ENCODE assay signal across 8 mouse cellular contexts in genomic region chr11:6528186-6529006, GRCm38 (mm10). TPM values are rescaled to one million over a fixed set of nuclear protein-coding genes. Genes with fewer than 3 reads are reported as not detected.
DNase-seq lines count a peak whose midpoint lies in the region; ATAC-seq lines count a peak whose summit lies in the region.

No protein-coding gene starts in this region.

- peak overlapping the region; percentile 64 for H3K4me3 ChIP-seq in hindbrain, embryonic 11.5 days (ENCODE audit: low read depth, low read length)

- H3K27me3 ChIP-seq in hindbrain, embryonic 11.5 days (ENCODE audit: control insufficient read depth, insufficient read depth, low read length) = no peaks in the 10 kb centered on the region

- peak overlapping the region; percentile 90 for H3K4me2 ChIP-seq in hindbrain, embryonic 11.5 days (replicated peaks; ENCODE audit: low read depth, low read length)

- DNase-seq in MN1 (ENCODE audit: low spot score) = peak; percentile 100
- peak; percentile 98 for DNase-seq in cerebellum, adult 9-10 months
- DNase-seq in hindbrain, embryonic 11.5 days (ENCODE audit: low spot score) = peak; percentile 100
- DNase-seq in layer of hippocampus, postnatal 10 days (ENCODE audit: low spot score in 2 of 2) = peak; percentile 99
- DNase-seq in lung, postnatal 10 days = peak; percentile 97
- DNase-seq in ovary, postnatal 36 days (ENCODE audit: low spot score) = peak; percentile 98
- DNase-seq in thymus, postnatal 25 days = peak; percentile 97

- ATAC-seq in frontal cortex, adult (ENCODE audit: low TSS enrichment) = peak; percentile 97
- peak; percentile 96 for ATAC-seq in hindbrain, embryonic 11.5 days (ENCODE audit: low FRiP score)

- peak overlapping the region; percentile 70; the same call in 1 of the 2 replicates for H3K27ac ChIP-seq in hindbrain, embryonic 11.5 days (ENCODE audit: low read depth, low read length)

- under 1% methylated on average over 51 of the region's 51 CpGs for WGBS in hindbrain, embryonic 11.5 days

- H3K36me3 ChIP-seq in hindbrain, embryonic 11.5 days (ENCODE audit: control insufficient read depth, insufficient read depth, low read length) = no peaks in the 10 kb centered on the region

- H3K4me1 ChIP-seq in hindbrain, embryonic 11.5 days (replicated peaks; ENCODE audit: control insufficient read depth, insufficient read depth, low read length) = peaks cover 3% of the 10 kb centered on the region; the same call in 1 of the 2 replicates

- H3K9me3 ChIP-seq in hindbrain, embryonic 11.5 days (ENCODE audit: control insufficient read depth, low read length) = no peaks in the 10 kb centered on the region

- peak overlapping the region; percentile 67 for H3K9ac ChIP-seq in hindbrain, embryonic 11.5 days (ENCODE audit: low read depth, low read length)

RNA-seq across cellular contexts. Expression of gene Myo1g, which starts 7.6 kb away (rescaled TPM):
- polyA plus RNA-seq in hindbrain, embryonic 11.5 days (2014; fragmentation: Nextera tagmentation; extraction: Ambion mirVana) = 0.43 and 0.53 TPM in 2 replicates
- total RNA-seq in layer of hippocampus, postnatal 10 days (2021) = under 1 TPM; 0.25 to 0.49 TPM

RNA-seq across cellular contexts. Expression of gene Ccm2, which starts 18.3 kb away (rescaled TPM):
- 88.2 and 88.4 TPM in 2 replicates for polyA plus RNA-seq in hindbrain, embryonic 11.5 days (2014; fragmentation: Nextera tagmentation; extraction: Ambion mirVana)
- 10 to 100 TPM; 52.4 to 57.9 TPM for total RNA-seq in layer of hippocampus, postnatal 10 days (2021)

RNA-seq across cellular contexts. Expression of gene Purb, which starts 52.7 kb away (rescaled TPM):
- 12.7 and 17.9 TPM in 2 replicates for polyA plus RNA-seq in hindbrain, embryonic 11.5 days (2014; fragmentation: Nextera tagmentation; extraction: Ambion mirVana)
- 100 to 1,000 TPM; 249 to 250 TPM for total RNA-seq in layer of hippocampus, postnatal 10 days (2021)

Comparison
In these comparisons a context has a peak if more than half of its experiments do, and no peak if none do; other contexts are left out.
1. Peak in every context shown above with its lines: DNase-seq, ATAC-seq, H3K4me3 ChIP-seq and H3K27ac ChIP-seq.